Mouse (Mus musculus) intestine, embryonic 15.5 days (tissue): Measurements from ENCODE around the gene Olfml2a. TPM values are rescaled to one million over a fixed set of nuclear protein-coding genes. Genes with fewer than 3 reads are reported as not detected.

ENCODE experiments used
- ATAC-seq: fragments of 200-750 bp; cut with Nextera tagmentation; 2 replicates; pipeline ENCODE4 v1.8.0; 2017; ENCODE audit warnings: moderate TSS enrichment, moderate library complexity
- H3K27ac ChIP-seq: fragments of 300-500 bp; sonication (generic); 2 replicates; pipeline ENCODE4 v1.5.1; 2015; ENCODE audit warnings: mild to moderate bottlenecking, inconsistent platforms
- H3K27me3 ChIP-seq: fragments of 300-500 bp; sonication (generic); replicated peaks from 2 replicates; pipeline ENCODE4 v1.6.1; 2015; ENCODE audit warnings: inconsistent platforms
- H3K36me3 ChIP-seq: fragments of 300-500 bp; sonication (generic); 2 replicates; pipeline ENCODE4 v1.6.1; 2015; ENCODE audit warnings: inconsistent platforms
- H3K4me1 ChIP-seq: fragments of 300-500 bp; sonication (generic); replicated peaks from 2 replicates; pipeline ENCODE4 v1.6.1; 2015; ENCODE audit warnings: inconsistent platforms
- H3K4me2 ChIP-seq: fragments of 300-500 bp; sonication (generic); replicated peaks from 2 replicates; pipeline ENCODE4 v1.6.1; 2015; ENCODE audit warnings: mild to moderate bottlenecking, inconsistent platforms
- H3K4me3 ChIP-seq: fragments of 300-500 bp; sonication (generic); replicated peaks from 2 replicates; pipeline ENCODE4 v1.5.1; 2015; ENCODE audit warnings: inconsistent platforms
- H3K9ac ChIP-seq: fragments of 300-500 bp; sonication (generic); 2 replicates; pipeline ENCODE4 v1.6.1; 2015; ENCODE audit warnings: inconsistent platforms
- H3K9me3 ChIP-seq: fragments of 300-500 bp; sonication (generic); 2 replicates; pipeline ENCODE4 v1.6.1; 2016; ENCODE audit warnings: inconsistent platforms
- WGBS: fragments of 180-500 bp; shearing (Covaris S2); methylation state at CpG from one replicate; pipeline ENCODE4 v1.1.7; 2015; 5-methylcytosine and 5-hydroxymethylcytosine counted together
- polyA plus RNA-seq: library from polyadenylated mRNA; unstranded; fragments of >200 nt; fragmentation: Nextera tagmentation; extraction: Ambion mirVana; gene quantifications from 2 replicates; pipeline ENCODE4 v1.2.1, GENCODE M21; 2015

Olfml2a gene
- polyA plus RNA-seq, 1 experiment from 2014 or later: 2.3 TPM

GRCm38 (mm10) chr2:38992452-38992851, 60.7 kb downstream of the Olfml2a start:
- H3K4me2 ChIP-seq: no peak overlapping the region; the same call in 1 of the 2 replicates
- no peaks in the 10 kb centered on the region for H3K36me3 ChIP-seq
- ATAC-seq: peak; percentile 73
- no peak overlapping the region for H3K4me3 ChIP-seq
- no peaks in the 10 kb centered on the region for H3K27me3 ChIP-seq
- H3K9ac ChIP-seq: no peak overlapping the region
- no peak overlapping the region for H3K27ac ChIP-seq
- H3K9me3 ChIP-seq: no peaks in the 10 kb centered on the region
- WGBS: 25% methylated on average over 4 of the region's 4 CpGs
- H3K4me1 ChIP-seq: 0 out of 2 replicates have a peak, but pooled peaks cover 2% of the 10 kb centered on the region

GRCm38 (mm10) chr2:38997386-38998374, 65.9 kb downstream of the Olfml2a start, which contains the start of gene Wdr38:
Wdr38 (plus strand) TSS chr2:38997476.
- H3K9me3 ChIP-seq: no peaks in the 10 kb centered on the region
- H3K4me1 ChIP-seq: peaks cover 13% of the 10 kb centered on the region
- peak within 1 kb of the TSS; percentile 67 for H3K4me2 ChIP-seq
- H3K9ac ChIP-seq: peak within 1 kb of the TSS; percentile 50
- H3K27me3 ChIP-seq: no peaks in the 10 kb centered on the region
- WGBS: 13% methylated on average over 33 of the region's 33 CpGs
- peak within 1 kb of the TSS; percentile 43 for H3K4me3 ChIP-seq
- peak; percentile 93 for ATAC-seq
- peaks cover 21% of the 10 kb centered on the region for H3K36me3 ChIP-seq
- H3K27ac ChIP-seq: no peak within 1 kb of the TSS

- H3K9ac ChIP-seq: no peak overlapping the region
- peaks cover 30% of the 10 kb centered on the region for H3K36me3 ChIP-seq
- H3K4me3 ChIP-seq: no peak overlapping the region
- no peak overlapping the region for H3K4me2 ChIP-seq
- no peaks in the 10 kb centered on the region for H3K9me3 ChIP-seq
- no peak for ATAC-seq
- peaks cover 26% of the 10 kb centered on the region for H3K4me1 ChIP-seq
- 33% methylated on average over 4 of the region's 4 CpGs for WGBS
- no peaks in the 10 kb centered on the region for H3K27me3 ChIP-seq
- peak overlapping the region; percentile 44 for H3K27ac ChIP-seq
Measured at GRCm38 (mm10) chr2:38999381-38999780, 67.6 kb downstream of the Olfml2a start.

- WGBS: 66% methylated on average over 8 of the region's 8 CpGs
- no peak for ATAC-seq
- H3K4me1 ChIP-seq: peaks cover 26% of the 10 kb centered on the region
- peak overlapping the region; percentile 44; the same call in 1 of the 2 replicates for H3K27ac ChIP-seq
- H3K27me3 ChIP-seq: no peaks in the 10 kb centered on the region
- H3K4me2 ChIP-seq: no peak overlapping the region
- no peak overlapping the region; the same call in 1 of the 2 replicates for H3K4me3 ChIP-seq
- no peak overlapping the region; the same call in 1 of the 2 replicates for H3K9ac ChIP-seq
- peaks cover 30% of the 10 kb centered on the region for H3K36me3 ChIP-seq
- no peaks in the 10 kb centered on the region for H3K9me3 ChIP-seq
Measured at GRCm38 (mm10) chr2:38999910-39000586, 68.3 kb downstream of the Olfml2a start.

GRCm38 (mm10) chr2:39000587-39000919, 68.8 kb downstream of the Olfml2a start:
- no peaks in the 10 kb centered on the region for H3K27me3 ChIP-seq
- H3K4me1 ChIP-seq: peaks cover 26% of the 10 kb centered on the region
- no peak overlapping the region; the same call in 1 of the 2 replicates for H3K9ac ChIP-seq
- H3K4me3 ChIP-seq: no peak overlapping the region
- H3K36me3 ChIP-seq: peaks cover 30% of the 10 kb centered on the region
- no peak for ATAC-seq
- no peaks in the 10 kb centered on the region for H3K9me3 ChIP-seq
- no peak overlapping the region for H3K27ac ChIP-seq
- no peak overlapping the region for H3K4me2 ChIP-seq
- WGBS: 77% methylated on average over 4 of the region's 4 CpGs

- Histone ChIP-seq H3K27ac (no peak overlapping the region), H3K4me1 (peaks cover 34% of the 10 kb centered on the region), H3K27me3 (no peaks in the 10 kb centered on the region), H3K36me3 (peaks cover 30% of the 10 kb centered on the region), H3K4me3 (no peak overlapping the region), H3K9ac (no peak overlapping the region), H3K9me3 (no peaks in the 10 kb centered on the region), H3K4me2 (no peak overlapping the region)
- WGBS: 73% methylated on average over 3 of the region's 3 CpGs
- ATAC-seq: no peak
Measured at GRCm38 (mm10) chr2:39001866-39002265, 70.1 kb downstream of the Olfml2a start.

- ATAC-seq: no peak
Measured at GRCm38 (mm10) chr2:39003106-39003505, 71.3 kb downstream of the Olfml2a start.

GRCm38 (mm10) chr2:39003512-39003911, 71.7 kb downstream of the Olfml2a start:
- Histone ChIP-seq H3K4me2 (peak overlapping the region; percentile 73), H3K4me1 (peaks cover 32% of the 10 kb centered on the region), H3K27me3 (no peaks in the 10 kb centered on the region), H3K36me3 (peaks cover 30% of the 10 kb centered on the region), H3K4me3 (peak overlapping the region; percentile 74), H3K27ac (no peak overlapping the region), H3K9ac (peak overlapping the region; percentile 66), H3K9me3 (no peaks in the 10 kb centered on the region)
- WGBS: 66% methylated on average over 5 of the region's 5 CpGs
- no peak for ATAC-seq

More at GRCm38 (mm10) chr2:39003106-39003505, 71.3 kb downstream of the Olfml2a start:
- Histone ChIP-seq H3K27me3 (no peaks in the 10 kb centered on the region), H3K4me1 (peaks cover 32% of the 10 kb centered on the region), H3K9me3 (no peaks in the 10 kb centered on the region), H3K4me2 (peak overlapping the region; percentile 73), H3K4me3 (peak overlapping the region; percentile 74), H3K9ac (peak overlapping the region; percentile 66), H3K27ac (no peak overlapping the region), H3K36me3 (peaks cover 30% of the 10 kb centered on the region)
- WGBS: 54% methylated on average over 8 of the region's 8 CpGs

- H3K4me3 ChIP-seq: peak overlapping the region; percentile 74
- no peaks in the 10 kb centered on the region for H3K27me3 ChIP-seq
- ATAC-seq: peak; percentile 3; the same call in 1 of the 2 replicates
- WGBS: 1% methylated on average over 11 of the region's 11 CpGs
- H3K4me2 ChIP-seq: peak overlapping the region; percentile 73
- H3K36me3 ChIP-seq: peaks cover 30% of the 10 kb centered on the region
- H3K4me1 ChIP-seq: peaks cover 41% of the 10 kb centered on the region
- no peaks in the 10 kb centered on the region for H3K9me3 ChIP-seq
- H3K9ac ChIP-seq: peak overlapping the region; percentile 66
- peak overlapping the region; percentile 83 for H3K27ac ChIP-seq
Measured at GRCm38 (mm10) chr2:39004372-39004771, 72.6 kb downstream of the Olfml2a start.

GRCm38 (mm10) chr2:39004880-39005435, 73.2 kb downstream of the Olfml2a start, which contains the start of gene Arpc5l:
Arpc5l (plus strand) TSS chr2:39005348.
- WGBS: 1% methylated on average over 58 of the region's 58 CpGs
- Histone ChIP-seq H3K4me2 (peak within 1 kb of the TSS; percentile 73), H3K9ac (peak within 1 kb of the TSS; percentile 66), H3K27me3 (no peaks in the 10 kb centered on the region), H3K4me3 (peak within 1 kb of the TSS; percentile 74), H3K27ac (peak within 1 kb of the TSS; percentile 83), H3K4me1 (peaks cover 43% of the 10 kb centered on the region), H3K36me3 (peaks cover 27% of the 10 kb centered on the region), H3K9me3 (no peaks in the 10 kb centered on the region)
- peak; percentile 85 for ATAC-seq

GRCm38 (mm10) chr2:39005574-39006079, 73.8 kb downstream of the Olfml2a start, which contains the start of gene Rpl35:
Rpl35 (minus strand) TSS chr2:39005624.
- WGBS: 11% methylated on average over 15 of the region's 15 CpGs
- H3K27me3 ChIP-seq: no peaks in the 10 kb centered on the region

More at GRCm38 (mm10) chr2:39005574-39006079, 73.8 kb downstream of the Olfml2a start, which contains the start of gene Rpl35:
- H3K4me1 ChIP-seq: peaks cover 43% of the 10 kb centered on the region
- H3K4me3 ChIP-seq: peak within 1 kb of the TSS; percentile 74
- peak within 1 kb of the TSS; percentile 73 for H3K4me2 ChIP-seq
- peaks cover 20% of the 10 kb centered on the region for H3K36me3 ChIP-seq
- peak within 1 kb of the TSS; percentile 66 for H3K9ac ChIP-seq
- H3K27ac ChIP-seq: peak within 1 kb of the TSS; percentile 83
- no peaks in the 10 kb centered on the region for H3K9me3 ChIP-seq
- ATAC-seq: no peak
